Mouse (Mus musculus) CD4-positive, CD25-positive, alpha-beta regulatory T cell, adult 4 months (primary cell): ENCODE results near the gene Gp1ba. TPM values are rescaled to one million over a fixed set of nuclear protein-coding genes. Genes with fewer than 3 reads are reported as not detected.

Experiments used
- ATAC-seq: one replicate; pipeline ENCODE4 v1.8.0; 2017
- polyA plus RNA-seq, 2 experiments: library from polyadenylated mRNA; unstranded; fragments of 100-300 nt; shearing (Covaris generic); gene quantifications; one replicate each; pipeline ENCODE4 v1.2.1; 2017

Gp1ba gene
- polyA plus RNA-seq, 2 experiments from 2014 or later, result 0.39 to 0.43 TPM

DNA sequence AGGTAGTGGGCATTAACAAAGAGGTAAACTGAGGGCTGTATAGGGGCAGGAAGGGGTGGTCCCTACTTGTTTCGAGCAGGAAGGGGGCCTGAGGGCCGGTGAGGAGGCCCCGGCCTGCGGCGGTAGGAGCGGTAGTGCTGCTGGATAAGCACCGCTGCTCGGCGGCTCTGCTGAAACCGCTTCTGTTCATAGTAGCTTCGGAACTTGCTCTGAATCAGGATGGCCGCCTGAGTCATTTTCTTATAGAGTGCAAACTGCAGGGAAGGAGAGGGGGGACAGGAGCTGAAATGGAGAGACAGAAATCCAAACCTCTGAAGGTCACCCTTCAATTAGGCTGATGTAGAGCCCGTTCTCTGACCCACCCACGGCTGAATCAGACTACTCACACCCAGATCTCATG lies 31.6 kb downstream of the Gp1ba start:
- no peak for ATAC-seq

DNA sequence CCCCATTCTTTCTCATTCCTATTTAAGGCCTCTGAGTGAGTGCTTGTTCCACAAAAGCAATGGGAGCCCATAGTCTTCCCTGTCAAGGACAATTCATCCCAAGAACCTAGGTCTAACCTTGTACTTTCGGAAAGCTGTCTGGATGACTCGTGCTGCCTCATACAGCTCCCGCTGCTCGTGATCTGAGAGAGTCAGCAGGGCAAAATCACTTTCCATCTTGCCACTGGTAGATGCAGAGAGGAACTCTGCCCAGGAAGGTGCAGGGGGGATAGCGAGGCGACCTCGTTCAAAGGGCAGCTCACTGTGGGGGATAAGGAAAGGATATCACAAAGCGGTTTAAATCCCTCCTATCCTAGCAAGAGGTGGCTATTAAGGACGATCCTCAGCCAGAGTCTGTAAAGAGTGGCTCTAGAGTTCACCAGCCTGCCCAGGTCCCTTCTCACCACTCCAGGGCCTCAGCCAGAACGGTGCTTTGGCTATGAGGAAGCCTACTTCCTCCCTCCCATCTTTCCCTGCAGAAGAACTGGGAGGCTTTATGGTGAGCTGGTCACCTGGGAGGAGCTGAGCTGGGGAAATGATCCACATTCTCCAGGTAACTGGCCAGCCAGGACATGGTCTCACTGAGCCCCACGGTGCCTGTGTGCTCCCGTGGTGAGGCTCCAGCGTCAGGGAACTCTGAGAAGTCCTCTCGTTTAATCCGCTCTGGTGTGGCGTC lies 32.6 kb downstream of the Gp1ba start:
- no peak for ATAC-seq

DNA sequence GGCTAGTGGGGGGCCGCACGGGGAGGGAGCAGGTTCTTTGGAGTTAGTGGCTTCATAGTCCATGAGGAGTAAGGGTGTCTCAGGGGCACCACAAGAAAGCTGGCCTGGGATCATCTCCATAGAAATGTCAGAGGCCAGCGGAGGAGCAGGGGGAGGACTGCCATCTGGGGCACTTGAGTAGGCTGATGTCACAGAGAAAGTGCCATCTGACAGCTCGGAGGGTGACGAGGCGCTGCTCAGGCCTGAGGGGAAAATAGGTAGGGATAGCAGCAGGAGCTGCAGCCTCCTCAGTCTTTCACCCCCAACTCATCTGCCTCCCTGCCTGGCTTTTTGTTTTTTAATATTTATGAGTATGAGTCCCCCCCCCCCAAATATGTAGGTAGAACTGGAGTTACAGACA lies 35.1 kb downstream of the Gp1ba start:
- ATAC-seq, result no peak

DNA sequence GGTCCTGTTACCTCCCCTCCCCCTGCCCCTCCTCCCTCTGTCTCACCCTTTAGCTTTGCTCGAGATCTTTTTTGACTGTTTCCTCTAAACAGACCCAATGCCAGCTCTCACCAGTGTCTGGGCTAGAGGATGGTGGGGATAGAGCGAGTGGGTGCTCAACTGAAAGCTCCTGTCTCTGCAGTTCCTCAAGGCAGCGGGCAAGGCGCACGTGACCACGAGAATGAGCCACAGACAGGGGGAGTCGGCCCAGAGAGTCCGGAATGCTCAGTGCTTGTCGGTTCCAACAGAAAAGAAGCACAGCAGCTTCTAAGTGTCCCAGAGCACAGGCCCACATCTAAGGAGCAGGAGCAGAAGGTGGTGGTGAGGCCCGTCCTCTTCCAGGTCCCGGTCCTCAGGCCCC lies 35.6 kb downstream of the Gp1ba start:
- no peak for ATAC-seq

DNA sequence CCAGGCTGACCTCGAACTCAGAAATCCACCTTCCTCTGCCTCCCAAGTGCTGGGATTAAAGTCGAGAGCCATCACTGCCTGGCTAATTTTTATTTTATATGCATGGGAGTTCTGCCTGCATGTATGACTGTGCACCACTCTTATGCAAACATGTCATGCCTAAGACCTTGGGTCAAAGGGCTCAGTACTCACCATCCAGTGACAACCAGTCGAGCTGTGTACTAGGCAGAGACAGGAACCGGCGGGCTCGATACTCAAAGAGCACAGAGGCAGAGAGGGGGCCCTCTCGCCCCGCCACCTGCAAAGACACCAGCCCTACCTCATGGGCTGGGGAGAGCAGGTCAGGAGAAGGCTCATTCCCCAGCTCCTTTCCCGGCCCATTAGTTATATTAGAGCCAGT lies 39.2 kb downstream of the Gp1ba start:
- no peak for ATAC-seq

DNA sequence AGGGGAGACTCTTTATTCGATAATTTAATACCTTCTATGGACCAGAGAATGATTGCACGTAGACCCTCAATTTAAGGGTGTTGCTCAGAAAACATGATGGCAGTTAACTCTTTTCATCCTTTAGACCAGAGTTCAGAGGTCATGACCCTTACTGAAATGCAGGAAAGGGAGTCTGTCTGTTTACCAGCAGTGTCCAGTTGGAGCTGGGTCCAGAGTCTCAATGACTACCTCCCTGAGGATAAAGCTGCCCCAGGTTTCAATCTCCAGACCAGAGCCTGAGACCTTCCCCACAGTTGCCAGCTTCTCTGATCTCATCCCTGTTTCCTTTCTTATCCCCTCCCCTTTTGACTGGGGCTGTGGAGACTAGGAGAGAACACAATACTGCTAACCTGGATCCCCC lies 39.7 kb downstream of the Gp1ba start:
- no peak for ATAC-seq

DNA sequence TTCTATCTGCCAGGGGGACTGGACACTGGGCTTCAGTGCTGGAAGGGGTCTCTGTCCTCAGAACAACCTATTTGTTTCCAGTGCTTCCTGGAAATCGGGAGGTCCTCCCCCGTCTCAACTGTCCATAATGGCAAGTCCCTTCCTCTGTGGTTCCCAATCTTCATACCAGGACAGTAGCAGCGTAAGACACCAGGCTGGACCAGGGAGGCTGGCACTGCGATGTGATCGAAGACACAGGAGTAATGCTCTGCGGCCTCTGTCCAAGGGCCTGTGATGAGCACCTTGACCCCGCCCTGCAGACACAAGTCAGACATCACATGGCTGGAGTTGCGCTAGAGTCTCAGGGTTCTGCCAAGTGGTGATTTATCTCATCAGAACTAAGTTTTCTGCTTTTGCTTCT lies 40.4 kb downstream of the Gp1ba start:
- no peak for ATAC-seq

DNA sequence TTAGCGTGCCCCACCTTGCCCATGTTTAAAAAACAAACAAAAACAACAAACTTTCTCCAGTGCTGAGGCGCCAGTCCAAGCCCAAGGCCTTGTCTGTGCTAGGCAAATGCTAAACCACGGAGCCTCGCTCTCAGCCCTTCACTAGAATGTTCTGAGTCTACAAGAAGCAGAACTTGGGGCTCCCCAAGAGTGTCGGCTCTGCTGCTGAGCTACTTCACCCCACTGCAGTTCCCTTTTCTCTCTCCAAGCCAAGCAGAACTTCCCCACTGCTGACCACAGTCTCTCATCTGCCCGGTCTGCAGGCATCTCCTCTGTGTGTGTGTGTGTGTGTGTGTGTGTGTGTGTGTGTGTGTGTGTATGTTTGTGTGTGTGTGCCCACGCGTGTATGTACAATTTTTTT lies 41.0 kb downstream of the Gp1ba start:
- ATAC-seq, result no peak

DNA sequence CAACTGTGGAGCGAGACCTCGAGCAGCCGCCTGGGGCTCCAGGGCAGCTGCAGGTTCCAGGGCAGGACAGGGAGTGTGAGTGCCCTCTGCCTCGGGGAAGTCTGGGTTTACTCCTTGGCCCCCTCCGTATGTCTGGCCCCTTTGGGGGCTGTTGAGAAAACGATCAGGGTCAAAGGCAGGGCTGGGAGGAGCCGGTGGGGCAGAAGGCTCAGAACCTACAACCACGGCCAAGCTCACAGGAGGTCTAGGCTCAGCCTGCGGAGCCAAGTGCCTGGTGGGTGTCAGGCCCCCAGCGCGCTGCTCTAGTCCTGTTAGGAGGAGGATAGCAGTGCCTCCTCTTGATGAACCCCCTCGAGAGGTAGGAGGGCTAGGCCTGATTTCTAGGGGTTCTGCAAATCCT lies 42.2 kb downstream of the Gp1ba start:
- ATAC-seq, result no peak

DNA sequence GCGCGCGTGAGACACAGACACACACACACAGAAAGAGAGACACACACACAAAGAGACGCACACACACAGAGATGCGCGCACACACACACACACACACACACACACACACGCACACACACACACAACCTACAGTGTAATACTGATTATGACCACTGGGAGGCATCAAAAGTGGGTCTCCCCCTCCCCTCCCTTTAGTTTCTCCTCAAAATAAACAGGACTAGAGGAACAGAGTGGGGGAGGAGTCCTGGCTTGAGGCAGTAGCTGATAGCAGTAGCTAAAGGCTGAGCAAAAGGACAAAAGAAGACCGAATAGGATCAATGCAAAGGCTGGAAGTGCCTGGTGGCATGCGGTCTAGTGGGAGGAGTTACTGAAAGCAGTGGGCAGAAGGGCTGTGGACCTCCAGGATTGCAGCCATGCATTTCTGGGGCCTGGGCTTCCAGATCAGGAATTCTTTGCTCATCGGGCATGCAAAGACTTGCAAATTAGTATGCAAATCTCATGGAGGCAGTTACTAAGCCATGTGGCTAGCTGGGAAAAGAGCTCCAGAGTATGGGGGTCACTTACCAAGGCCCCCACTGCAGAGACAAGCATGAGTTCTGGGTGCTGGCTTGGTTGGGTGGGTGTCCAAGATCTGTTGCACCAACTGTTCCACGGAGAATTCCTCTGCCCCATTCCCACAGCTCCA lies 43.1 kb downstream of the Gp1ba start:
- ATAC-seq, result no peak

DNA sequence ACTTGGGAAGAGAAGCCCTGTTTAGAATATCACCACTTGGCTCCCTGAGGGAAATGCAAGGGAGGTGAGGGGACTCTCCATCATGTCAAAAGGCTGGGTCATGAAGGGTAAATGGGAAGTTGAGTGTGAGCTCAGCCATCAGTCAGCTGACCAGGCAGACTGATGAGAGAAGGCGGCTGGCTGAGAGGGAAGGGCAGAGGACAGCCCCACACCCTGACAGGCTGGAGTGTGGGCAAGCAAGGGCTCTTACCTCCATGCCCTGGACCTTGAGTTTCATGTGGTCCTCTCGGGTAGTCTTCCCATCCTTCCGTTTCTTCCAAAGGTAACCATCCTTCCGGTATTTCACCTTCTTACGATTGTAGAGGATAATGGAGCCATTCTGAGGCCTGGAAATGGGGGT lies 44.7 kb downstream of the Gp1ba start:
- no peak for ATAC-seq

DNA sequence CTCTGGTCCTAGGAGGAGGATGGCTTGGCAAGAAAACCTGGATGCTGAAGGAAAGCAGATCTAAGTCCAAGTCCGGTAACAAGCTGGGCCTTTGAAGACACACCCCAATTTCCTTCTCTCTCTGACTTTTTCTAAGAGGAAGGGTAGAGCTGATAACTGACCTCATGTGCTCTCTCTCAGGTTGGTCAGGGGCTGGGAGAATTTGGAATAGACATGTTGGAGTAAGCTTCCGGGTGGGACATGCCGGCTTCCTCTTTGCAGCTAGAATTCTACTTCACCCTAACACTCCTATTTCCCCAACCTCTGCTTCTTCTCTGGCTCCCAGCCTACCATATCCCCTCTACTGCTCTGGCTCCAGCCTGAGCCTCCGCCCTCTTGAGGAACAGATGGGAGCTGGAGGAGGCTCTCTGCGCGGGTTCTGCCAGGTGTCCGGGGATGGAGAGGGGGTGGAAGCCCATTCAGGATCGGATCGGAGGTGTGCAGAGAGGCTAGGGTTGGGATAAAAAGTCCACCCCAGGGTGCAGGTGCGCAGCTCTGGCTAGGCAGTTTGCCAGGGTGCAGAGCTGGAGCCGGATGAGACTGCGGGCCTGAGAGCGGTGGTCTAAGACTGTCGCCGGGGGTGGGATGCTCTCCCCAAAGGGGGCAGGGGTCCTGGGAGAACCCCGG lies 48.1 kb downstream of the Gp1ba start:
- peak; percentile 21 for ATAC-seq

DNA sequence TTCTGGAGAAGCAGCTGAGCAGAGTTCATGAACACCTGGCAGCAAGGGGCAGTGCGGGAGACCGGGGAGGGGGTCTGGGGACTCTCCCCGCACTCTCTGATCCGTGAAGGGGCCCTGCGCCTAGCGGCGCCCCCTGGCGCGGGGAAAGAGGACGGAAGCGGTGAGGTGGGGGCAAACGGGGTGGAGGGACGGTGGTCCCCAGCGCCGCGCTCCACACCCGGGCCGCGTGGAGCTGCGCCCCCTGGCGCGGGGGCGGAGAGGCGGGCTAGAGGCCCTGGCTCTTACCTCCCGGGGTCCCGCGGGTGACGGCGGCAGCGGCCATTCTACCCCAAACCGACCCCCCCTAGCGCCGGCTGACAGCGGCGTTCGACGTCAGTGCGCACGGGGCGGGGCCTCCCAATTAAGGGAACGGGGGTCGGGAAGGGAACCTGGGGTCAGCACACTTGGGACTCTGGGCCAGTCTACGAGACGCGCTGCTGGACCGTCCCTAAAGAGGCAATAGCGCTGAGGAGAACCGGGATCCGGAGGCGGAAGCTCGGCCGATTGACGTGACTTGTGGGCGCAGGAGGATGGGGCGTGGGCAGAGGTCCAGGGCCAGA lies 48.8 kb downstream of the Gp1ba start, which contains the start of gene Camta2:
Gene Camta2 (minus strand): TSS at position 505 of the 599 bp plus-strand sequence.
- peak; percentile 79 for ATAC-seq

DNA sequence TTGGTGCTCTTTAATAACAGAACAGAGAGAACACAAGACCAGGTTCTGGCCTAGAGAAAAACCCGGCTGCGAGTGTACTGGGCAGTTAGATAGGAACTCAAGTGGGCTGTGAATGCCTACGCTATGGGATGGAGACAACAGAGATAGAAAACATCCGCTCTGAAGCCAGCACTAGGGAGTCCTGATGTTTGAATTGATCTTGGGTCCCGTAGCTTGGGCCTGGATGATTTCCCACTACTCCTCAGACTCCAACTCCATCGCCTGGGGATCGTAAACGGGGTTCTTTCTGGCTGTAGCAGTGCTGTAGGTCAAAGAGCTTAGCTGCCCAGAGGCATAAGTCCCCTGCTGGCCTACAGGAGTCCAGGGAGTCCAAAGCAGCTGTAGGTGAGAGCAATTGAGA lies 49.5 kb downstream of the Gp1ba start:
- ATAC-seq, result no peak

DNA sequence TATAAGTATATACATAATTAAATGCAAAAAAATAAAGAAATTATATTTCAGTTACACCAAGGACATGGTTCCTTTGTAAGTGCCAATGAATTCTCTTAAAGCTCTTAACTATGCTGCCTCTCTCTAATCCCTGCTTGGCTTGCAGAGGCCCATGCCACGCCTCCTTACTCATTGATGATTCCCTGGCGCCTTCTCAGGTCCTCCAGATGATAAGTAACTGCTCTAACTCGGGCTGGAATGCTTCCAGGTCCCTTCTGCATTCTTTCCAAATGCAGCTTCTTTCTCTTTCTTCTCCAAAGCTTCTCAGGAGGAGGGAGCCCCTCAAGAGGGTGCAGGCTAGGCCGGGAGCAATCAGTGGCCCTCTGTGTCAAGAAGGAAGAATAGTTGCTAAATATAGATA lies 50.7 kb downstream of the Gp1ba start:
- ATAC-seq, result no peak

Other genes with a start within 250 kb of the Gp1ba start
- 1 to 10 TPM; 4.4 to 7.7 TPM for gene Pelp1, start 229.1 kb upstream of the Gp1ba start, polyA plus RNA-seq
- gene Arrb2, start 206.5 kb upstream of the Gp1ba start, polyA plus RNA-seq, result 10 to 100 TPM; 47.0 to 64.1 TPM
- gene Med11, start 187.2 kb upstream of the Gp1ba start, polyA plus RNA-seq, result 10 to 100 TPM; 84.3 to 85.7 TPM
- gene Zmynd15, start 179.7 kb upstream of the Gp1ba start, polyA plus RNA-seq, result not detected
- gene Cxcl16, start 179.1 kb upstream of the Gp1ba start, polyA plus RNA-seq, result under 1 TPM; 0.43 to 0.87 TPM
- gene Tm4sf5, start 133.9 kb upstream of the Gp1ba start, polyA plus RNA-seq, result 1 to 10 TPM in 1 of 2 experiments, under 1 TPM in 1; 1.00 to 2.5 TPM
- not detected for gene Vmo1, start 124.5 kb upstream of the Gp1ba start, polyA plus RNA-seq
- not detected for gene Gltpd2, start 119.9 kb upstream of the Gp1ba start, polyA plus RNA-seq
- 100 to 1,000 TPM; 378 to 439 TPM for gene Psmb6, start 113.8 kb upstream of the Gp1ba start, polyA plus RNA-seq
- gene Gm40193, start 106.2 kb upstream of the Gp1ba start, polyA plus RNA-seq, result not detected
- gene Pld2, start 99.1 kb upstream of the Gp1ba start, polyA plus RNA-seq, result 1 to 10 TPM; 2.7 to 3.9 TPM
- 1 to 10 TPM; 5.6 to 8.4 TPM for gene Mink1, start 76.2 kb upstream of the Gp1ba start, polyA plus RNA-seq
- under 1 TPM in 1 of 2 experiments, not detected in 1; 0.71 TPM for gene 4930544D05Rik, start 23.3 kb upstream of the Gp1ba start, polyA plus RNA-seq
- gene Chrne, start 19.9 kb upstream of the Gp1ba start, polyA plus RNA-seq, result 1 to 10 TPM; 1.4 to 2.1 TPM
- 100 to 1,000 TPM; 389 to 496 TPM for gene Rnf167, start 8.1 kb downstream of the Gp1ba start, polyA plus RNA-seq
- gene Slc25a11, start 8.4 kb downstream of the Gp1ba start, polyA plus RNA-seq, result 100 to 1,000 TPM in 1 of 2 experiments, 10 to 100 TPM in 1; 84.0 to 102 TPM
- 1,000 to 10,000 TPM; 2,750 to 3,189 TPM for gene Pfn1, start 15.5 kb downstream of the Gp1ba start, polyA plus RNA-seq
- gene Eno3, start 18.1 kb downstream of the Gp1ba start, polyA plus RNA-seq, result 10 to 100 TPM; 32.6 to 32.7 TPM
- 100 to 1,000 TPM; 126 to 132 TPM for gene Spag7, start 30.3 kb downstream of the Gp1ba start, polyA plus RNA-seq
- 10 to 100 TPM; 12.2 to 15.8 TPM for gene Camta2, start 49.0 kb downstream of the Gp1ba start, polyA plus RNA-seq
- 1 to 10 TPM in 1 of 2 experiments, under 1 TPM in 1; 0.30 to 1.2 TPM for gene Inca1, start 61.0 kb downstream of the Gp1ba start, polyA plus RNA-seq
- gene Kif1c, start 61.4 kb downstream of the Gp1ba start, polyA plus RNA-seq, result 1 to 10 TPM; 1.0 to 1.1 TPM
- 1 to 10 TPM; 4.0 to 5.3 TPM for gene Zfp3, start 125.1 kb downstream of the Gp1ba start, polyA plus RNA-seq
- gene Scimp, start 173.5 kb downstream of the Gp1ba start, polyA plus RNA-seq, result under 1 TPM in 1 of 2 experiments, not detected in 1; 0.81 TPM
- 10 to 100 TPM in 1 of 2 experiments, 1 to 10 TPM in 1; 8.5 to 10.9 TPM for gene Rabep1, start 205.7 kb downstream of the Gp1ba start, polyA plus RNA-seq